Mouse (Mus musculus) stomach, postnatal 0 days (tissue): Measurements from ENCODE around the gene Sptb. TPM values are rescaled to one million over a fixed set of nuclear protein-coding genes. Genes with fewer than 3 reads are reported as not detected.

ENCODE experiments used
- ATAC-seq: fragments of 200-750 bp; cut with Nextera tagmentation; 2 replicates; pipeline ENCODE4 v1.8.0; 2017; ENCODE audit not compliant: low FRiP score, low TSS enrichment
- DNase-seq: peaks from one replicate; pipeline ENCODE4 v3.0.0-alpha.2; 2016; ENCODE audit warnings: low spot score
- H3K27ac ChIP-seq: fragments of 300-500 bp; sonication (generic); replicated peaks from 2 replicates; pipeline ENCODE4 v1.5.1; 2014; ENCODE audit warnings: mild to moderate bottlenecking, control low read depth
- H3K27me3 ChIP-seq: fragments of 300-500 bp; sonication (generic); 2 replicates; pipeline ENCODE4 v1.6.1; 2014; ENCODE audit warnings: low read length; ENCODE audit not compliant: control insufficient read depth, insufficient read depth
- H3K36me3 ChIP-seq: fragments of 300-500 bp; sonication (generic); 2 replicates; pipeline ENCODE4 v1.6.1; 2014; ENCODE audit warnings: low read length, mixed read lengths; ENCODE audit not compliant: control insufficient read depth, insufficient read depth
- H3K4me1 ChIP-seq: fragments of 300-500 bp; sonication (generic); replicated peaks from 2 replicates; pipeline ENCODE4 v1.6.1; 2014; ENCODE audit warnings: antibody characterized with exemption; ENCODE audit not compliant: control insufficient read depth, insufficient read depth
- H3K4me2 ChIP-seq: fragments of 300-500 bp; sonication (generic); replicated peaks from 2 replicates; pipeline ENCODE4 v1.6.1; 2014; ENCODE audit warnings: low read depth, mild to moderate bottlenecking, control low read depth, moderate library complexity
- H3K4me3 ChIP-seq: fragments of 300-500 bp; sonication (generic); 2 replicates; pipeline ENCODE4 v1.5.1; 2014; ENCODE audit warnings: low read depth, low read length, control low read depth
- H3K9ac ChIP-seq: fragments of 300-500 bp; sonication (generic); 2 replicates; pipeline ENCODE4 v1.6.1; 2014; ENCODE audit warnings: mild to moderate bottlenecking, low read length, control low read depth, mixed read lengths
- H3K9me3 ChIP-seq: fragments of 300-500 bp; sonication (generic); 2 replicates; pipeline ENCODE4 v1.6.1; 2016; ENCODE audit warnings: low read length; ENCODE audit not compliant: control insufficient read depth
- CTCF ChIP-seq: IDR thresholded peaks from 2 replicates; pipeline ENCODE4 v1.5.1; 2016; ENCODE audit warnings: antibody characterized with exemption, low read depth, mild to moderate bottlenecking, moderate library complexity
- EP300 ChIP-seq: optimal IDR thresholded peaks from 2 replicates; pipeline ENCODE3; 2016; ENCODE audit warnings: antibody characterized with exemption
- WGBS: fragments of 180-500 bp; shearing (Covaris S2); extraction: QIAGEN DNeasy Blood & Tissue Kit; methylation state at CpG from one replicate; pipeline ENCODE4 v1.1.7; 2014; 5-methylcytosine and 5-hydroxymethylcytosine counted together
- polyA plus RNA-seq: library from polyadenylated mRNA; unstranded; fragments of >200 nt; fragmentation: Nextera tagmentation; extraction: Ambion mirVana; gene quantifications from 2 replicates; pipeline ENCODE4 v1.2.1, GENCODE M21; 2015

Gene Sptb
- polyA plus RNA-seq, 1 experiment from 2014 or later = 0.29 TPM

- Histone ChIP-seq H3K36me3 (no peaks in the 10 kb centered on the region), H3K4me2 (no peak overlapping the region), H3K27me3 (no peaks in the 10 kb centered on the region), H3K9me3 (no peaks in the 10 kb centered on the region), H3K9ac (no peak overlapping the region), H3K27ac (no peak overlapping the region), H3K4me1 (peaks cover 9% of the 10 kb centered on the region; the same call in 1 of the 2 replicates), H3K4me3 (no peak overlapping the region)
- TF ChIP-seq CTCF = no peak
- TF ChIP-seq EP300 = no peak
- ATAC-seq (no peak), DNase-seq (no peak)
- 79% methylated on average over 2 of the region's 2 CpGs for WGBS
Observed at GRCm38 (mm10) chr12:76595830-76596229, 114.5 kb downstream of the Sptb start.

DNA sequence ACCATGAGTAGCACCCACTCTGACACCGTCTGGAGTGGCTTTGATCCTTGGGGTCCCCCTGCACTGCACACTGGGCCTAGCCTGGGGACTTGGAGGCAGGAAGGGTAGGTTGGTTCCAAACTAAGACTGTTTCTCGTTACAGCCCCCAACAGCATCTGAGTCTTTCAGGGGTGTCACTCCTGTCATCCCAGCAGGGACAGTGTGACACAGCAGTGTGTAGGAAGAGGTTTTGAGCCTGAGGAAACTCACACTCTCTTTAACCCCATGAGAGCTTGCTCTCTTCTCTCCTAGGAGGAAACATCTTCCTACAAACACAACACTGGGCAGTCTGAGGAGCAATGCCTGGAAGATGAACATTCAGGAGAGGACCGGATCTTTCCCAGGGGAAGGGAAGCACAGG is 115.8 kb downstream of the Sptb start:
- Histone ChIP-seq H3K4me3 (no peak overlapping the region), H3K9ac (no peak overlapping the region; the same call in 1 of the 2 replicates), H3K4me1 (peaks cover 9% of the 10 kb centered on the region; the same call in 1 of the 2 replicates), H3K9me3 (no peaks in the 10 kb centered on the region), H3K27me3 (no peaks in the 10 kb centered on the region), H3K36me3 (no peaks in the 10 kb centered on the region), H3K4me2 (no peak overlapping the region), H3K27ac (peak overlapping the region; percentile 81)
- TF ChIP-seq EP300 (no peak), CTCF (no peak)
- no peak for DNase-seq
- whole genome bisulfite sequencing = 83% methylated on average over 3 of the region's 3 CpGs
- 0 out of 2 replicates have a peak, but pooled peaks have one; percentile 3 for ATAC-seq

GRCm38 (mm10) chr12:76593839-76594322 is 116.5 kb downstream of the Sptb start:
- DNase-seq = peak; percentile 94
- WGBS = 4% methylated on average over 7 of the region's 7 CpGs

GRCm38 (mm10) chr12:76593254-76593653 is 117.1 kb downstream of the Sptb start:
- ATAC-seq (no peak), DNase-seq (no peak)
- peaks cover 9% of the 10 kb centered on the region; the same call in 1 of the 2 replicates for H3K4me1 ChIP-seq
- no peaks in the 10 kb centered on the region for H3K9me3 ChIP-seq
- no peaks in the 10 kb centered on the region for H3K36me3 ChIP-seq
- H3K27ac ChIP-seq = peak overlapping the region; percentile 81
- no peak overlapping the region for H3K9ac ChIP-seq
- TF ChIP-seq EP300 = no peak
- no peak for TF ChIP-seq CTCF
- no peaks in the 10 kb centered on the region for H3K27me3 ChIP-seq
- H3K4me3 ChIP-seq = no peak overlapping the region
- H3K4me2 ChIP-seq = 0 out of 2 replicates have a peak overlapping the region, but pooled peaks have one; percentile 17
- 79% methylated on average over 6 of the region's 6 CpGs for WGBS

More at GRCm38 (mm10) chr12:76593839-76594322, 116.5 kb downstream of the Sptb start:
- H3K4me1 ChIP-seq = peaks cover 9% of the 10 kb centered on the region; the same call in 1 of the 2 replicates
- TF ChIP-seq CTCF = no peak
- no peak for TF ChIP-seq EP300
- H3K36me3 ChIP-seq = no peaks in the 10 kb centered on the region
- ATAC-seq = peak; percentile 88
- H3K4me2 ChIP-seq = 0 out of 2 replicates have a peak overlapping the region, but pooled peaks have one; percentile 17
- H3K9ac ChIP-seq = peak overlapping the region; percentile 1
- H3K4me3 ChIP-seq = no peak overlapping the region
- H3K27me3 ChIP-seq = no peaks in the 10 kb centered on the region
- no peaks in the 10 kb centered on the region for H3K9me3 ChIP-seq
- peak overlapping the region; percentile 81 for H3K27ac ChIP-seq

- no peak overlapping the region for H3K9ac ChIP-seq
- H3K36me3 ChIP-seq = no peaks in the 10 kb centered on the region
- WGBS = 48% methylated on average over 1 of the region's 1 CpGs
- H3K9me3 ChIP-seq = no peaks in the 10 kb centered on the region
- no peak overlapping the region for H3K27ac ChIP-seq
- no peaks in the 10 kb centered on the region for H3K27me3 ChIP-seq
- no peak for ATAC-seq
- DNase-seq = peak; percentile 73
- TF ChIP-seq EP300 (no peak), CTCF (peak; percentile 84)
- H3K4me1 ChIP-seq = peaks cover 9% of the 10 kb centered on the region; the same call in 1 of the 2 replicates
- no peak overlapping the region for H3K4me3 ChIP-seq
- no peak overlapping the region for H3K4me2 ChIP-seq
Observed at GRCm38 (mm10) chr12:76592213-76592612, 118.1 kb downstream of the Sptb start.

GRCm38 (mm10) chr12:76591037-76591436 is 119.3 kb downstream of the Sptb start:
- DNase-seq (no peak), ATAC-seq (no peak)
- 85% methylated on average over 3 of the region's 3 CpGs for WGBS
- H3K36me3 ChIP-seq = no peaks in the 10 kb centered on the region
- H3K9ac ChIP-seq = no peak overlapping the region
- peaks cover 9% of the 10 kb centered on the region; the same call in 1 of the 2 replicates for H3K4me1 ChIP-seq
- no peaks in the 10 kb centered on the region for H3K27me3 ChIP-seq
- no peak for TF ChIP-seq EP300
- no peak for TF ChIP-seq CTCF
- no peak overlapping the region for H3K4me2 ChIP-seq
- no peak overlapping the region for H3K27ac ChIP-seq
- H3K9me3 ChIP-seq = no peaks in the 10 kb centered on the region
- no peak overlapping the region for H3K4me3 ChIP-seq
